Mouse (Mus musculus): ENCODE data around the gene Raver1. TPM values are rescaled to one million over a fixed set of nuclear protein-coding genes. Genes with fewer than 3 reads are reported as not detected.
"Not testable (repeated sequence)": the region's sequence is repeated elsewhere in the genome, so short reads cannot be mapped to it uniquely, and the experiment has no call there.

The Raver1 gene
- polyA plus RNA-seq, 1 experiment from 2014 or later: 43.6 TPM

DNA sequence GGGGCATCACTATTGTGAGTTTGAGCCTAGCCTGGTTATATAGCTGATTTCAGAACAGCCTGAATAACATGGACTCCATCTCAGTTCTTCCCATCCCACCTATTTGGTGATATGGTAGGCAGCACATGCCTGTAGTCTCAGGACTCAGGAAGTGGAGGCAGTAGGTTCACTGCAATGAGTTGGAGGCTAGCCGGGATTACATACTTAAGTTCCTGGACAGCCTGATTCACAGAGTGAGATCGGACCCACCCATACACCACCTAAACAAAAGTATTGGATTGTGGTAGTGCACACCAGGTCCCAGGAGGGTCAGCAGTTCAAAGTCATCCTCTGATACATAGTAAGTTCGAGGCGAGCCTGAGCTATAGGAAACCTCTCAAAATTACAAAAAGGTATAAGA lies 19.2 kb downstream of the Raver1 start:
- peak overlapping the region; percentile 82 for H3K4me3 ChIP-seq (ENCODE audit: low read depth, low read length)
- H3K27me3 ChIP-seq (replicated peaks; ENCODE audit: control insufficient read depth, insufficient read depth, low read length): no peaks in the 10 kb centered on the region
- WGBS: 17% methylated on average over 4 of the region's 4 CpGs
- ATAC-seq: peak; percentile 21
- H3K9ac ChIP-seq (ENCODE audit: low read length): peak overlapping the region; percentile 85
- no peaks in the 10 kb centered on the region for H3K9me3 ChIP-seq (replicated peaks; ENCODE audit: control insufficient read depth, low read length)
- H3K4me1 ChIP-seq (ENCODE audit: control insufficient read depth, insufficient read depth, low read length): peaks cover 8% of the 10 kb centered on the region
- peak overlapping the region; percentile 92 for H3K4me2 ChIP-seq (ENCODE audit: low read length)
- DNase-seq (ENCODE audit: low spot score): peak; percentile 6
- peaks cover 41% of the 10 kb centered on the region for H3K36me3 ChIP-seq (ENCODE audit: control insufficient read depth, insufficient read depth, low read length)
- H3K27ac ChIP-seq (ENCODE audit: low read depth, low read length): no peak overlapping the region

DNA sequence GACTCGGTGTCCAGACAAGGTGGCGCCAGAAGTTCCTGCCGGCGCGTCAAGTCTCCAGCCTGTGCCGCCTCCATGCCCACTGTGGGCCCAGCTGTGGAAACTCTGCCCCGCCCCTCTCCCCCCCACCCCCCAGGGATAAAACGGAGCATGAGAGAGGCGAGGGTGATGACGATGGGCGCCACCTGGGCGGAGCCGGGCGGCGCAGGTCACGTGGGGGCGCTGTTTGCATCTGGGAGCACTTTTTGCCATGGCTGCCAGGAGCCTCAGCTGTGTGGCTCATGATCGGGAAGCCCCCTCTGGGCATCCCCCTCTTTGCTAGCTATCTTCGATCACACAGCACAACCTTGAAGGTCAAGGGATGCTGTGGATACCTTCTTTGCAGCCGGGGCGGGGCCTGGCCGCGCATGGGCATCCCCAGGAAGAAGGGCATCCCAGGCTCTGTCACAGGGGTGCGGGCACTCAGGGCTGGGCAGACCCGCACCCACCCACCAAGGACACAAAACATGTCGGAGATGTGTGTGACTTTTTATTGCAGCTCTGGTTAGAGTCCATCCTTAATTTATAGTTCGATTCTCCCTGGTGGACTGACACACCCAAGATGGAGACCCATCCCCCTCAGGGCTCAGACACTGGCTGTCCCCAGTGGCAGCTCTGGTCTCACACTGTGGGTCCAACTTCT lies 24.7 kb downstream of the Raver1 start, which contains the start of gene Zglp1:
TSS of gene Zglp1 (minus strand) at position 88 of the 679 bp plus-strand sequence.
- peaks cover 39% of the 10 kb centered on the region for H3K36me3 ChIP-seq (ENCODE audit: control insufficient read depth, insufficient read depth, low read length)

DNA sequence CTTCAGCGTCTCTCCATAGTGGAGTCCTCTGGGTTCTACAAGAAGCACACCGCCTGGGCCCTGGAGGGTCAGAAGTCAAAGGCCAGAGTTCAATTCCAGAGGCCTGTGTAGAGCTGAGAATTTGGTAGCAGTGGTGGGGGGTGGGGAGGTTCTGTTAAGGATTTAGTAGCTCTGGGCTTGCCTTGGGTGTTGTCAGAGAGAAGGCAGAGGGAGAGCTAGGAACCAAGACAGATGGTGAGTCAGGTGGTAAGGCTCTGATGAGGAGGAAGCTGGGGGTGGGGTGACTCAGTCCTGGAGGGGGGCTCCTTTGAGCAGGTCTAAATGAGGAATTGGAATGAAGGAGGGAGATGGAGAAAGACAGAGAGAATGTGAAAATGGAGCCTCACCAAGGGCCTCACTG lies 28.9 kb downstream of the Raver1 start:
- no peak for ATAC-seq
- Histone ChIP-seq H3K9ac (ENCODE audit: low read length) (no peak overlapping the region), H3K4me1 (ENCODE audit: control insufficient read depth, insufficient read depth, low read length) (no peaks in the 10 kb centered on the region), H3K9me3 (replicated peaks; ENCODE audit: control insufficient read depth, low read length) (no peaks in the 10 kb centered on the region), H3K27me3 (replicated peaks; ENCODE audit: control insufficient read depth, insufficient read depth, low read length) (no peaks in the 10 kb centered on the region), H3K27ac (ENCODE audit: low read depth, low read length) (no peak overlapping the region), H3K36me3 (ENCODE audit: control insufficient read depth, insufficient read depth, low read length) (peaks cover 34% of the 10 kb centered on the region), H3K4me3 (ENCODE audit: low read depth, low read length) (no peak overlapping the region), H3K4me2 (ENCODE audit: low read length) (no peak overlapping the region)
- WGBS: 87% methylated on average over 2 of the region's 2 CpGs
- no peak for DNase-seq (ENCODE audit: low spot score)

More for the DNA sequence above, 24.7 kb downstream of the Raver1 start, which contains the start of gene Zglp1:
- Histone ChIP-seq H3K4me1 (ENCODE audit: control insufficient read depth, insufficient read depth, low read length) (no peaks in the 10 kb centered on the region), H3K9me3 (replicated peaks; ENCODE audit: control insufficient read depth, low read length) (no peaks in the 10 kb centered on the region), H3K4me2 (ENCODE audit: low read length) (no peak within 1 kb of the TSS), H3K27me3 (replicated peaks; ENCODE audit: control insufficient read depth, insufficient read depth, low read length) (no peaks in the 10 kb centered on the region), H3K4me3 (ENCODE audit: low read depth, low read length) (no peak within 1 kb of the TSS), H3K9ac (ENCODE audit: low read length) (no peak within 1 kb of the TSS), H3K27ac (ENCODE audit: low read depth, low read length) (no peak within 1 kb of the TSS)
- no peak for ATAC-seq
- 83% methylated on average over 26 of the region's 27 CpGs for WGBS
- DNase-seq (ENCODE audit: low spot score): no peak

DNA sequence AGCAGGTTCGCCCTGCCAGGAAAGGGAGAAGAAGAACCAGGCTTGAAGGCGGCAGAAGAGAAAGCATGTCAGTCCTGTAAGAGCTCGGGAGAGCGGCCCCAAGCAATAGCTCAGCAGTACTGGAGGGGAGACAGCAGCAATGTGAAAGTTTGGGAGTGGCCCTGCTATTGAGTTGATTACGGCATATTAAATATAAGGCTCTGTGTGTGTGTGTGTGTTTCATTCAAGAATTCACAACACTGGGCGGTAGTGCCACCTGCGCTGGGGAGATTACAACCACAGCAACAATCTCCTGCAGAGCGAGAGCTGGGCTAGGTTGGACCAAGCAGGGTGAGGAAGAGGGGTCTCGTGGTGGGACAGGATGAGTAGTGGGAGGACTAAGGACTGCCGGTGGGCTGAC lies 40.2 kb downstream of the Raver1 start:
- ATAC-seq (no peak), DNase-seq (ENCODE audit: low spot score) (no peak)
- 66% methylated on average over 10 of the region's 10 CpGs for WGBS
- Histone ChIP-seq H3K9ac (ENCODE audit: low read length) (no peak overlapping the region), H3K4me2 (ENCODE audit: low read length) (no peak overlapping the region), H3K9me3 (replicated peaks; ENCODE audit: control insufficient read depth, low read length) (no peaks in the 10 kb centered on the region), H3K4me1 (ENCODE audit: control insufficient read depth, insufficient read depth, low read length) (no peaks in the 10 kb centered on the region), H3K27me3 (replicated peaks; ENCODE audit: control insufficient read depth, insufficient read depth, low read length) (no peaks in the 10 kb centered on the region), H3K27ac (ENCODE audit: low read depth, low read length) (no peak overlapping the region), H3K4me3 (ENCODE audit: low read depth, low read length) (no peak overlapping the region), H3K36me3 (ENCODE audit: control insufficient read depth, insufficient read depth, low read length) (no peaks in the 10 kb centered on the region)

DNA sequence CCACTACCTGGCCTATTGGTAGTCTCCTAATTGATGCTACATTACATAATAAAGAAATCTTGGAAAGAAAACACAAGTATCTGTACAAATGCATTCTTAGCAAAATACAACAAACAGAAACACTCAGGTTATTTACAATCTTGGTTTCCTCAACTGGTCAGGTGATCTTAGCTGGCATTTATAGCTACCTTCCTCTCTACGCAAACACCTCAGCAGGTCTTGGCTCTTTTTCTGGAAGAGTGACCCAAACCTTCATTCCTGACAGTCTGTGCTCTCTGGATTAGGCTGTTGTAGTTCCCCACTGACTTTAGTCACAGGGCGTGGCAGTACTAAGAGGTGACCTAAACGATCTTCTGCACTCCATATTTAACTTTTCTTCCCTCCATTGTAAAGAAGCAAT lies 46.6 kb downstream of the Raver1 start:
- Histone ChIP-seq H3K9me3 (replicated peaks; ENCODE audit: control insufficient read depth, low read length) (no peaks in the 10 kb centered on the region), H3K27me3 (replicated peaks; ENCODE audit: control insufficient read depth, insufficient read depth, low read length) (peaks cover 3% of the 10 kb centered on the region; the same call in 1 of the 2 replicates), H3K4me3 (ENCODE audit: low read depth, low read length) (no peak overlapping the region), H3K4me1 (ENCODE audit: control insufficient read depth, insufficient read depth, low read length) (no peaks in the 10 kb centered on the region), H3K4me2 (ENCODE audit: low read length) (no peak overlapping the region), H3K27ac (ENCODE audit: low read depth, low read length) (no peak overlapping the region), H3K9ac (ENCODE audit: low read length) (no peak overlapping the region), H3K36me3 (ENCODE audit: control insufficient read depth, insufficient read depth, low read length) (no peaks in the 10 kb centered on the region)
- 88% methylated on average over 3 of the region's 3 CpGs for WGBS
- ATAC-seq (no peak), DNase-seq (ENCODE audit: low spot score) (no peak)

DNA sequence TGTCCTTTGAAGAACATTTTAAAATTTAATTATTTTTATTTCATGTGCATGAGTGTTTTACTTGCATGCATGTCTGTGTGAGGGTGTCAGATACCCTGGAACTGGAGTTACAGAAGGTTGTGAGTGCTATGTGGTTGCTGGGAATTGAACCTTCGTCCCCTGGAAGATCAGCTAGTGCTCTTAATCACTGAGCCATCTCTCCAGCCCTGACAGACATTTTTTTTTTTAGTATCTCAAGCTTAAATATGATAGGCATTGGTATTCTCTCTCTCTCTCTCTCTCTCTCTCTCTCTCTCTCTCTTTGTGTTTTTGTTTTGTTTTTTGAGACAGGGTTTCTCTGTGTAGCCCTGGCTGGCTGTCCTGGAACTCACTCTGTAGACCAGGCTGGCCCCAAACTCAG lies 47.0 kb downstream of the Raver1 start:
- DNase-seq (ENCODE audit: low spot score); H3K27me3 ChIP-seq (replicated peaks; ENCODE audit: control insufficient read depth, insufficient read depth, low read length); H3K9ac ChIP-seq (ENCODE audit: low read length); H3K27ac ChIP-seq (ENCODE audit: low read depth, low read length); H3K4me2 ChIP-seq (ENCODE audit: low read length); H3K4me3 ChIP-seq (ENCODE audit: low read depth, low read length); H3K36me3 ChIP-seq (ENCODE audit: control insufficient read depth, insufficient read depth, low read length); H3K9me3 ChIP-seq (replicated peaks; ENCODE audit: control insufficient read depth, low read length); ATAC-seq; H3K4me1 ChIP-seq (ENCODE audit: control insufficient read depth, insufficient read depth, low read length): not testable (repeated sequence)
- 59% methylated on average over 1 of the region's 1 CpGs for WGBS

DNA sequence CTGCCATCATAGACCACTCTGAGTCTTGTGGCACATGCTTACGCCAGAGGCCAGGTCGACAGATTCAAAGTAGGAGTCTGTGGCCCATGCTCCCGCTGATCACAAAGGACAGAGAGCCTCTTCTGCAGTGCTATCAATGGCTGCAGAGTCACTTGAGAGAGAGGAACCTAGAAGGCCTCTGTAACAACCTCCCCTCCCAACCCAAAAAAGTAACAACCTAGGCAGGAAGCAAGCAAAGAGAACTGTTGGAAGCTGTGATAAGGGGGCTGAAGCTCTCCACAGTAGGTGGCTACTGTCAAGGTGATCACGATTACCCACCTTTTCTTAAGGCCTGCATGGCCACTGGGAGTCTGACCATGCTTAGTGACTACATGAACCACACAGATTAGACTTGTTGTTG lies 48.2 kb downstream of the Raver1 start:
- Histone ChIP-seq H3K4me2 (ENCODE audit: low read length) (no peak overlapping the region), H3K36me3 (ENCODE audit: control insufficient read depth, insufficient read depth, low read length) (no peaks in the 10 kb centered on the region), H3K9me3 (replicated peaks; ENCODE audit: control insufficient read depth, low read length) (no peaks in the 10 kb centered on the region; the same call in 1 of the 2 replicates), H3K4me3 (ENCODE audit: low read depth, low read length) (no peak overlapping the region), H3K4me1 (ENCODE audit: control insufficient read depth, insufficient read depth, low read length) (no peaks in the 10 kb centered on the region), H3K27ac (ENCODE audit: low read depth, low read length) (no peak overlapping the region), H3K9ac (ENCODE audit: low read length) (no peak overlapping the region), H3K27me3 (replicated peaks; ENCODE audit: control insufficient read depth, insufficient read depth, low read length) (peaks cover 19% of the 10 kb centered on the region)
- ATAC-seq (no peak), DNase-seq (ENCODE audit: low spot score) (no peak)
- 88% methylated on average over 4 of the region's 4 CpGs for WGBS

DNA sequence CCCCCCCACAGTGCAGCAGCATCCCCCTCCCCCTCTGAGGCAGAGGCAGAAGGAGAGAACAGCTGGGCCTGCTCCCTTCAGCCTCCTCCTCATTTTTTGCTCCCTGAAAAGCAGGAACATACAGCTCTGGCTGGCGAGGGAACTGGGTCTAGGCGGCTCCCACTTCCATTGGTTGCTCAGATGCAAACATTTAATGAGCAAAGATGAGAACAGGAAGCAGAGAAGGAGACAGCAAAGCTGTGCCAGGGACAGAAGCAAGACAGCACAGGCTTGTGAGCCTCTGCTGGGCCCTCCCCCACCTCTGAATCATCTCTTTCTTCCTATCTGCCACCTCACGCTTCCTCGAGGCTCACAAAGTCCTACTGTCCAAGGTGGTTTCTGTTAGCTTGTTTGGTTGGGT lies 50.5 kb downstream of the Raver1 start:
- Histone ChIP-seq H3K9me3 (replicated peaks; ENCODE audit: control insufficient read depth, low read length) (no peaks in the 10 kb centered on the region; the same call in 1 of the 2 replicates), H3K9ac (ENCODE audit: low read length) (no peak overlapping the region), H3K4me3 (ENCODE audit: low read depth, low read length) (no peak overlapping the region), H3K27me3 (replicated peaks; ENCODE audit: control insufficient read depth, insufficient read depth, low read length) (peaks cover 42% of the 10 kb centered on the region), H3K36me3 (ENCODE audit: control insufficient read depth, insufficient read depth, low read length) (no peaks in the 10 kb centered on the region), H3K4me2 (ENCODE audit: low read length) (no peak overlapping the region), H3K4me1 (ENCODE audit: control insufficient read depth, insufficient read depth, low read length) (no peaks in the 10 kb centered on the region), H3K27ac (ENCODE audit: low read depth, low read length) (no peak overlapping the region)
- DNase-seq (ENCODE audit: low spot score): no peak
- WGBS: 44% methylated on average over 4 of the region's 4 CpGs
- ATAC-seq: no peak

DNA sequence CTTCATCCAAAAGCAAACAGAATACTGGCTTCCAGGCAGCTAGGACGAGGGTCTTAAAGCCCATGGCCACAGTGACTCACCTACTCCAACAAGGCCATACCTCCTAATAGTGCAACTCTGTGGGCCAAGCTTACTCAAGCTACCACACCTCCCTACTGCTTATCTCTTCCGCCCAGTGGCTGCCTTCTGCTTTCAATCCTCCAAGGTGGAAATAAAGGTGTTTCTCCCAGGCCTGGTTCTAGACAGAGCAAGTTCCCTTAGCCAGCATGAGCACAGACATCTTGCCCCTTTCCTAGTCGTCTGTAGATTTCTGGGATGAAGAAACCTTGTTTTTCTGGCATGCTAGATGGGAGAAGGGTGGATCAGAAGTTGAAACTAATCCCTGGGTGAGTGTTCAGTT lies 52.0 kb downstream of the Raver1 start:
- Histone ChIP-seq H3K27ac (ENCODE audit: low read depth, low read length) (no peak overlapping the region), H3K4me2 (ENCODE audit: low read length) (no peak overlapping the region), H3K36me3 (ENCODE audit: control insufficient read depth, insufficient read depth, low read length) (no peaks in the 10 kb centered on the region), H3K9me3 (replicated peaks; ENCODE audit: control insufficient read depth, low read length) (no peaks in the 10 kb centered on the region; the same call in 1 of the 2 replicates), H3K4me1 (ENCODE audit: control insufficient read depth, insufficient read depth, low read length) (no peaks in the 10 kb centered on the region), H3K27me3 (replicated peaks; ENCODE audit: control insufficient read depth, insufficient read depth, low read length) (peaks cover 57% of the 10 kb centered on the region), H3K9ac (ENCODE audit: low read length) (no peak overlapping the region), H3K4me3 (ENCODE audit: low read depth, low read length) (no peak overlapping the region)
- DNase-seq (ENCODE audit: low spot score) (no peak), ATAC-seq (no peak)
- 70% methylated on average over 3 of the region's 3 CpGs for WGBS
